Mouse (Mus musculus) kidney, adult 2 months (tissue): ENCODE data around the gene Car14. TPM values are rescaled to one million over a fixed set of nuclear protein-coding genes. Genes with fewer than 3 reads are reported as not detected.
"Not testable (repeated sequence)": the region's sequence is repeated elsewhere in the genome, so short reads cannot be mapped to it uniquely, and the experiment has no call there.

Experiments
- DNase-seq: peaks from one replicate; pipeline ENCODE4 v3.0.0; 2021
- H3K27ac ChIP-seq: fragments of 200-500 bp; 2 replicates; pipeline ENCODE4 v1.5.1; 2012; ENCODE audit warnings: low read depth, low read length, control low read depth, inconsistent platforms; ENCODE audit not compliant: insufficient read depth
- H3K27me3 ChIP-seq: fragments of 200-500 bp; replicated peaks from 2 replicates; pipeline ENCODE4 v1.6.1; 2012; ENCODE audit warnings: mild to moderate bottlenecking, moderate library complexity, low read length, inconsistent platforms; ENCODE audit not compliant: control insufficient read depth, insufficient read depth
- H3K36me3 ChIP-seq: fragments of 200-500 bp; 2 replicates; pipeline ENCODE4 v1.6.1; 2012; ENCODE audit warnings: mild to moderate bottlenecking, moderate library complexity, low read length, inconsistent platforms; ENCODE audit not compliant: control insufficient read depth, insufficient read depth
- H3K4me1 ChIP-seq: fragments of 200-500 bp; 2 replicates; pipeline ENCODE4 v1.6.1; 2011; ENCODE audit warnings: low read length; ENCODE audit not compliant: control insufficient read depth, insufficient read depth
- H3K4me3 ChIP-seq: fragments of 200-500 bp; 2 replicates; pipeline ENCODE4 v1.5.1; 2011; ENCODE audit warnings: mild to moderate bottlenecking, low read depth, low read length, control low read depth; ENCODE audit not compliant: insufficient read depth
- CTCF ChIP-seq: fragments of 200-500 bp; conservative IDR thresholded peaks from 2 replicates; pipeline ENCODE4 v1.5.1; 2011; ENCODE audit warnings: low read depth, mild to moderate bottlenecking, control low read depth, low read length, moderate library complexity, mixed read lengths; ENCODE audit not compliant: insufficient read depth, insufficient read length
- POLR2A ChIP-seq: fragments of 200-500 bp; IDR thresholded peaks from one replicate; pipeline ENCODE4 v1.6.1; 2011; ENCODE audit warnings: low read depth, low read length, control low read depth
- WGBS: fragments of 180-500 bp; shearing (Covaris S2); methylation state at CpG from one replicate; pipeline ENCODE4 v1.1.7; 2018; 5-methylcytosine and 5-hydroxymethylcytosine counted together
- polyA plus RNA-seq: library from polyadenylated mRNA; depleted of rRNA; stranded (reverse); fragments of >200 nt; gene quantifications from 2 replicates; pipeline ENCODE4 v1.2.3, GENCODE M21; 2012

The Car14 gene
- polyA plus RNA-seq, 1 experiment = 206 TPM

DNA sequence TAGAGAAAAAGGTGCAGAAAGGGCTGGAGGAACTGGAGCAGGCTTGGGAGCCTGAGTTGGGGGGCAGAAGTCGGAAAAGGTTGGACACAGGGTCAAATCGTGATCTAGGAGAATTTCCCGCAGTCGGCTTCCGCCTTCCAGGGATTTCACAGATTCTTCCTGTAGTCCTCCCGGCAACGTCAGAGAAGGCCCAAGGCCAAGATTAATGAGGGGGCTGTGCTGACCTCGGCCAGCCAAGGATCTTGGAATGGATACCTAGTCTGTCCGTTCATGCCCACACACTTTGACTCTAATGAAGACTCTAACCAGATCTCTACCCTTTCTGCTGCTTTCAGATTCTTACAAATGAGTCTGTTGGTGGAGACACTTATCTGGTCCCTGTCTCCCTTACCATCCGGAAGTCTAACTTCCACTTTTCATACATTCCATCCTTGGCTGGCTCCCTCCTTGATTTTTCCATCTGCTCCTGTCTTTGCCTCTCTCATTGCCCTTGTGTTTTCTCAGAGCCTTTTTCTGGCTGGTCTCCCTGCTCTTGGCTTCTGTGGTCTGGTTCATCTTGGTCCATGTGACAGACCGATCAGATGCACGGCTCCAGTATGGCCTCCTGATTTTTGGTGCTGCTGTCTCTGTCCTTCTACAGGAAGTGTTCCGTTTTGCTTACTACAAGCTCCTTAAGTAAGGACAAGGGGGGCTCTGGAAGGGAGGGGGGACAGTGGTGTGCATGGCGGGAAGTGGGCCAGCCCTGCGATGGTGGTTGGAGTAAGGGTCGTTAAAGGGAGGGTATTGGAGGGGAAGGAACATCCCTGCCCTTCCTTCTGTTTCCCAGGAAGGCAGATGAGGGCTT, 10.0 kb downstream of the Car14 start:
- H3K27me3 ChIP-seq = no peaks in the 10 kb centered on the region
- DNase-seq = peak; percentile 88
- no peaks in the 10 kb centered on the region for H3K36me3 ChIP-seq
- H3K27ac ChIP-seq = peak overlapping the region; percentile 93
- peak overlapping the region; percentile 76 for H3K4me3 ChIP-seq
- WGBS = 3% methylated on average over 16 of the region's 16 CpGs
- TF ChIP-seq CTCF (no peak), POLR2A (no peak)
- H3K4me1 ChIP-seq = peaks cover 5% of the 10 kb centered on the region

DNA sequence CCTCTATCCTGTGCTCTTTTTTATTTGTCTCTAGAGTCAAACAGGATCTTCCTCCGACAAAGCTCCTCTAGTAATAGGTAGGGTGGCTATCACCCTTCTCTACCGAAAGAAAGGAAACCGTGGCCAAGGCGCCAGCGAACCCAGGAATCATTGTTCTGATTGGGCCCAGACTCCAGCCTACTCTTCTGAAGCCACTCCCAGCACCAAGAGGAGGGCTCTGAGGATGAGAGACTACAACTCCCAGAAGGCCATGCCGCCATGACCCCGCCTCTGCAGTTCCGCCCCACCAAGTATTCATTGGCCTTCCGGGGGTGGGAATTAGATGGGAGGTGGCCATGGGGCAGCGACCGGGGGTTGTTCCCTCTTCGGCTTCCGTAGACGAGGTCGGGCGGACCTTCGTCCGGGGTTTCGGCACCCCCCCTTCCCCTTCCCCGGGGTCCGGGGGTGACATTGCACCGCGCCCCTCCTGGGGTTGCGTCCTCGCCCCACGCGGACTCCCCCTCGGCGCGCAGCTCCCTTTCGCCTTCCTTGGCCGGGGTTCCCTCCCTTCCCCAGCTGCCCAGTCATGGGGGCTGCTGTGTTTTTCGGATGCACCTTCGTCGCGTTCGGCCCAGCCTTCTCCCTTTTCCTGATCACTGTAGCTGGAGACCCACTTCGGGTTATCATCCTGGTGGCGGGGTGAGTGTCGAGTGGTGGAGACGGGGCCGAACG, 10.7 kb downstream of the Car14 start, which contains the start of gene Aph1a:
Gene Aph1a (plus strand): TSS at position 364 of the 711 bp plus-strand sequence.
- H3K36me3 ChIP-seq, H3K27me3 ChIP-seq, H3K4me1 ChIP-seq: not testable (repeated sequence)
- WGBS = under 1% methylated on average over 28 of the region's 43 CpGs
- Histone ChIP-seq H3K4me3 (peak within 1 kb of the TSS; percentile 76), H3K27ac (peak within 1 kb of the TSS; percentile 93)
- peak; percentile 99 for DNase-seq

DNA sequence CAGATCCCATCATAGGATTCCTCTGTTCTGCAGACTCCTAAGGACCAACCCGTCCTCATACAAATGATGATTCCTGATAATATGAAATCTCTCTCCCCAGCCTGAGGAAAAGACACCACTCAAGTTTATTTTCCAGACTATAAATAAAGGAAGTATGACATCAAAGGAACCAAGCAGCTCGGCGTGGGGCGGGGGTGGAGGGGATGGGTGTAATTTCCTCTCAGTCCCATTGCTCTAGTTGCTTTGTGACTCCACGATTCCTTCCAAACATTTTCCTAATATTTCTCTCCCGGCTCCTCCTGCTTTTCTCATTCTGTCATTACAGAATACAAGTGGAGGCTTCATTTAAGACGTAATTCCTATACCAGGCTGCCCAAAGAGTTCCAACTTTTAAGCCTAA, 11.4 kb downstream of the Car14 start:
- Histone ChIP-seq H3K4me1 (peaks cover 5% of the 10 kb centered on the region), H3K27me3 (no peaks in the 10 kb centered on the region), H3K4me3 (no peak overlapping the region), H3K36me3 (no peaks in the 10 kb centered on the region), H3K27ac (peak overlapping the region; percentile 72)
- DNase-seq = no peak
- WGBS = 15% methylated on average over 7 of the region's 7 CpGs
- TF ChIP-seq CTCF (no peak), POLR2A (no peak)

DNA sequence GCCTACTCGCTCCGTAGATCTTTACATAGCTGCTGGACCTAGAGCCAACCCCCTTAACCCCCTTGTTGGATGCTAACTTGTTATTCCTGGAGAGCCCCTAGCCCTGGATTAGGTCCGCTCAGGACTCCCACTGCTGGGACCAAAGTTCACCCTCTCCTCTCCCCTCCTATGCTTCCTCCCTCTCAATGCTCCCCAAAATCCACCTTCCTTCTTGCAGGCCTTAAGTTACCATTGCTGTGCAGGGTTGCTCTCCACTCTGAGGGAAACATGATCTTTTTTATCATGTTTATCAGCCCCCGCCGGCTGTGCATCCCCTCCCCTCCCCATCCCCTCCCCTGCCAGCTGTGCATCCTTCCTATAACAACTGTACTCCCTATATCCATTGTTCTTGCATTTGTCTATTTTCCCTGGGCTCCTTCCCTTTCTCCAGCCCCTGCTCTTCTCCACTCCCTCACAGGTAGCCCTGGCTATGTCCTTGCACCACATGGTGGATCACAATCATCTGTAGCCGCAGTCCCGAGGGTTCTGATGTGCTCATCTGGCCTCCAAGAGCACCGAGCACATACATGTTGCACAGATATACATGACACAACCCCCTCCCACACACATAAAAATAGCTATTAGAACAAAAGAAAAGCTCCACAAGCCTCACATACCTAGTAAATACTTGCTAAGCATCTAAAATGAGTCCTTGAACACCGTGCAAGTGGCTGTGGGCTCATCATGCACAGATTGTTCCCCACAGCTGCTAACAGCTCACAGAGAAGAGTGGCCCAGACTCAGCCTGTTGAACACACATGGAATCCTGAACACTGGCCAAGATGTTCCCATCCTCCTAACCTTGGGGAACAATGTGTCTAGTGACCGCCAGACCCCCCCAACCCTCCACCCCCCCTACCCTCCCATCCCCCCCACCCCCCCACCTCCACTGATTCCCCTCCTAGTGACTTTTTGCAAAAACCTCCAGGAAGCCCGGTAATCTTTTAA, 12.1 kb downstream of the Car14 start:
- no peak for DNase-seq
- 46% methylated on average over 11 of the region's 11 CpGs for WGBS
- no peak for TF ChIP-seq POLR2A
- TF ChIP-seq CTCF = no peak
- H3K36me3 ChIP-seq = no peaks in the 10 kb centered on the region
- no peaks in the 10 kb centered on the region for H3K27me3 ChIP-seq
- no peak overlapping the region for H3K27ac ChIP-seq
- peaks cover 9% of the 10 kb centered on the region for H3K4me1 ChIP-seq
- no peak overlapping the region for H3K4me3 ChIP-seq

DNA sequence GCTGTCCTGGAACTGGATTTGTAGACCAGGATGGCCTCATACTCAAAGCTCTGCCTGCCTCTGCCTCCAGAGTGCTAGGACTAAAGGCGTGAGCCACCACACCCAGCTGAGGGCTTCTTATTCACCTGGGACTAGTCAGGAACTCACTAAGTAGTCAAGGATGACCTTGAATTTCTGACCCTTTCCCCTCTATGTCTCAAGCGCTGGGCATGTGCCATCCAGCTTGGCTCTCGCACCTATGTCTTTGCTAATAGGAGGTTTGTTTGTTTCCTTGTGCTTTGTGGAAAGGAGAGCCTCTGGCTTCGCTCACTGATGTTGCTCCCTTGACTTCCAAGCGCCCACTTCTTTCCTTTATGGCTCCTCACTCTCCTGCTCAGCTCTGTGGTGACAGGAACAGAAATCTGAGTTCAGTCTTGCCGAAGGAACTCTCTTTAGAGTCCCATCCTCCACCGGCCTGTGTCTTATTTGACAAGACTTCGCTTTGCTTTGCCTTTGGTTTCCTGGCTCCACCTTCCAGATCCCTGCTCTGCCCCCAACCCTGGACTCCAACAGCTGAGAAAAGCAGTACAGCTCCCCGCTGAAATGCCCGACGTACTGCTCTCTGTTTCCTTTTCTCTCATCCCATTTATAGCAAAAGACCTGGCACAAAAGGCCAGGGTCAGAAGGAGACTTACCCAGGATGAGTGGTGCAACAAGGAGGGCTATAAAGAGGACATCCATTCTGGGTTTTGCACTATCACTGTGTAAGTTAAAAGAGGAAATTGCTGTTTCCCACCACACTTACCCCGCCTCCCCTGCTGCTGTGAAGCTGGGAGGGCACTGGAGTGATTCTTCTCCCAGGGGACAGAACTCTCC, 13.1 kb downstream of the Car14 start, which contains the start of gene BC028528:
Gene BC028528 (minus strand): TSS at position 795 of the 855 bp plus-strand sequence.
- Histone ChIP-seq H3K4me1 (peaks cover 9% of the 10 kb centered on the region), H3K27me3 (no peaks in the 10 kb centered on the region), H3K36me3 (no peaks in the 10 kb centered on the region), H3K27ac (peak within 1 kb of the TSS; percentile 17), H3K4me3 (peak within 1 kb of the TSS; percentile 36)
- 34% methylated on average over 12 of the region's 12 CpGs for WGBS
- no peak for TF ChIP-seq CTCF
- TF ChIP-seq POLR2A = no peak
- DNase-seq = peak; percentile 47

DNA sequence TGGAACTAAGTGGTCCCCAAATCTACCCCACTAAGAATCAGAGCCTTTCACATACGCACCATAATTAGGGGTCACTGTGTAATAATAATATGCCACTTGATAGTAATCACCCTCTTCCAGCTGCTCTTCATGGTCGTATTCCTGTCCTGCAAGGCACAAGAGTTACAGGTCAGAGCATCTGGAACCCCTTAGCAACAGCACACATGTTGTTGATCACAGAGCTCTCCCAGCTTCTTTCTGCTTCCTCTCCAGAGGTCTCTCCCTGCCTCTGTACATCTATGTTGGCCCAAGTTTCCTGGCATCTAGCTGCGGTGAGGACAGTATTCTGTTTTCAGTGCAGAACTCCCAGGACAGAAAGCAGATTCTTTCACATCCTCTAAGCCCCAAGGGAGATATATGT, 14.8 kb downstream of the Car14 start:
- no peak for DNase-seq
- H3K27me3 ChIP-seq = no peaks in the 10 kb centered on the region
- H3K4me1 ChIP-seq = peaks cover 7% of the 10 kb centered on the region; the same call in 1 of the 2 replicates
- TF ChIP-seq CTCF (no peak), POLR2A (no peak)
- H3K4me3 ChIP-seq = no peak overlapping the region
- 77% methylated on average over 3 of the region's 3 CpGs for WGBS
- H3K27ac ChIP-seq = no peak overlapping the region
- no peaks in the 10 kb centered on the region for H3K36me3 ChIP-seq
